Mouse (Mus musculus): ENCODE measurements around the gene Nkain4. TPM values are rescaled to one million over a fixed set of nuclear protein-coding genes. Genes with fewer than 3 reads are reported as not detected.

Nkain4 gene
- polyA plus RNA-seq, 1 experiment from 2014 or later, result 82.7 TPM

- H3K36me3 ChIP-seq (ENCODE audit: control insufficient read depth, insufficient read depth, low read length), result no peaks in the 10 kb centered on the region
- H3K4me3 ChIP-seq (ENCODE audit: low read depth, low read length), result no peak within 1 kb of the TSS
- H3K4me1 ChIP-seq (ENCODE audit: control insufficient read depth, insufficient read depth, low read length), result no peaks in the 10 kb centered on the region; the same call in 1 of the 2 replicates
- 39% methylated on average over 4 of the region's 4 CpGs for WGBS
- 0 out of 2 replicates have a peak within 1 kb of the TSS, but pooled peaks have one; percentile 7 for H3K9ac ChIP-seq (ENCODE audit: low read depth, low read length)
- H3K27me3 ChIP-seq (ENCODE audit: control insufficient read depth, insufficient read depth, low read depth, low read length), result no peaks in the 10 kb centered on the region
- no peaks in the 10 kb centered on the region for H3K9me3 ChIP-seq (replicated peaks; ENCODE audit: control insufficient read depth, low read length, poor library complexity, severe bottlenecking)
- ATAC-seq, result no peak
- H3K27ac ChIP-seq (ENCODE audit: low read length), result no peak within 1 kb of the TSS
- H3K4me2 ChIP-seq (ENCODE audit: low read length), result no peak within 1 kb of the TSS
Observed at GRCm38 (mm10) chr2:180928723-180929122, 25.8 kb downstream of the Nkain4 start, which contains the start of gene Birc7. Gene Birc7, plus strand, starts transcription at chr2:180929023.

- H3K9ac ChIP-seq (ENCODE audit: low read depth, low read length), result no peak overlapping the region
- H3K27ac ChIP-seq (ENCODE audit: low read length), result no peak overlapping the region
- no peaks in the 10 kb centered on the region; the same call in 1 of the 2 replicates for H3K4me1 ChIP-seq (ENCODE audit: control insufficient read depth, insufficient read depth, low read length)
- no peak for ATAC-seq
- H3K4me2 ChIP-seq (ENCODE audit: low read length), result no peak overlapping the region
- H3K27me3 ChIP-seq (ENCODE audit: control insufficient read depth, insufficient read depth, low read depth, low read length), result no peaks in the 10 kb centered on the region
- H3K36me3 ChIP-seq (ENCODE audit: control insufficient read depth, insufficient read depth, low read length), result no peaks in the 10 kb centered on the region
- no peak overlapping the region for H3K4me3 ChIP-seq (ENCODE audit: low read depth, low read length)
- 3% methylated on average over 4 of the region's 4 CpGs for WGBS
- H3K9me3 ChIP-seq (replicated peaks; ENCODE audit: control insufficient read depth, low read length, poor library complexity, severe bottlenecking), result no peaks in the 10 kb centered on the region
Observed at GRCm38 (mm10) chr2:180925176-180925575, 29.3 kb downstream of the Nkain4 start.

- H3K4me1 ChIP-seq (ENCODE audit: control insufficient read depth, insufficient read depth, low read length), result peaks cover 10% of the 10 kb centered on the region
- no peaks in the 10 kb centered on the region for H3K27me3 ChIP-seq (ENCODE audit: control insufficient read depth, insufficient read depth, low read depth, low read length)
- H3K4me3 ChIP-seq (ENCODE audit: low read depth, low read length), result no peak overlapping the region
- no peak overlapping the region for H3K4me2 ChIP-seq (ENCODE audit: low read length)
- WGBS, result 87% methylated on average over 6 of the region's 6 CpGs
- no peaks in the 10 kb centered on the region for H3K36me3 ChIP-seq (ENCODE audit: control insufficient read depth, insufficient read depth, low read length)
- no peak for ATAC-seq
- no peak overlapping the region for H3K27ac ChIP-seq (ENCODE audit: low read length)
- no peaks in the 10 kb centered on the region for H3K9me3 ChIP-seq (replicated peaks; ENCODE audit: control insufficient read depth, low read length, poor library complexity, severe bottlenecking)
- H3K9ac ChIP-seq (ENCODE audit: low read depth, low read length), result no peak overlapping the region
Observed at GRCm38 (mm10) chr2:180922739-180923138, 31.8 kb downstream of the Nkain4 start.

- peak within 1 kb of the TSS; percentile 99 for H3K4me3 ChIP-seq (ENCODE audit: low read depth, low read length)
- H3K9me3 ChIP-seq (replicated peaks; ENCODE audit: control insufficient read depth, low read length, poor library complexity, severe bottlenecking), result no peaks in the 10 kb centered on the region
- under 1% methylated on average over 33 of the region's 56 CpGs for WGBS
- H3K27ac ChIP-seq (ENCODE audit: low read length), result peak within 1 kb of the TSS; percentile 76
- H3K9ac ChIP-seq (ENCODE audit: low read depth, low read length), result peak within 1 kb of the TSS; percentile 99
- peaks cover 12% of the 10 kb centered on the region for H3K4me1 ChIP-seq (ENCODE audit: control insufficient read depth, insufficient read depth, low read length)
- H3K36me3 ChIP-seq (ENCODE audit: control insufficient read depth, insufficient read depth, low read length), result no peaks in the 10 kb centered on the region
- H3K27me3 ChIP-seq (ENCODE audit: control insufficient read depth, insufficient read depth, low read depth, low read length), result no peaks in the 10 kb centered on the region
- peak; percentile 94 for ATAC-seq
- H3K4me2 ChIP-seq (ENCODE audit: low read length), result peak within 1 kb of the TSS; percentile 97
Observed at GRCm38 (mm10) chr2:180920810-180921400, 33.6 kb downstream of the Nkain4 start, which contains the start of gene Ythdf1. Gene Ythdf1, minus strand, starts transcription at chr2:180920949.

- peak; percentile 69 for ATAC-seq
- Histone ChIP-seq H3K27me3 (ENCODE audit: control insufficient read depth, insufficient read depth, low read depth, low read length) (no peaks in the 10 kb centered on the region), H3K4me2 (ENCODE audit: low read length) (peak overlapping the region; percentile 97), H3K27ac (ENCODE audit: low read length) (peak overlapping the region; percentile 76), H3K9me3 (replicated peaks; ENCODE audit: control insufficient read depth, low read length, poor library complexity, severe bottlenecking) (no peaks in the 10 kb centered on the region), H3K9ac (ENCODE audit: low read depth, low read length) (peak overlapping the region; percentile 99), H3K4me3 (ENCODE audit: low read depth, low read length) (peak overlapping the region; percentile 99), H3K36me3 (ENCODE audit: control insufficient read depth, insufficient read depth, low read length) (no peaks in the 10 kb centered on the region), H3K4me1 (ENCODE audit: control insufficient read depth, insufficient read depth, low read length) (peaks cover 12% of the 10 kb centered on the region)
- under 1% methylated on average over 61 of the region's 61 CpGs for WGBS
Observed at GRCm38 (mm10) chr2:180919913-180920809, 34.3 kb downstream of the Nkain4 start.

GRCm38 (mm10) chr2:180915886-180916433 lies 38.5 kb downstream of the Nkain4 start:
- no peaks in the 10 kb centered on the region for H3K9me3 ChIP-seq (replicated peaks; ENCODE audit: control insufficient read depth, low read length, poor library complexity, severe bottlenecking)
- peaks cover 17% of the 10 kb centered on the region for H3K36me3 ChIP-seq (ENCODE audit: control insufficient read depth, insufficient read depth, low read length)
- ATAC-seq, result no peak
- no peak overlapping the region for H3K9ac ChIP-seq (ENCODE audit: low read depth, low read length)
- no peak overlapping the region for H3K4me2 ChIP-seq (ENCODE audit: low read length)
- no peaks in the 10 kb centered on the region for H3K27me3 ChIP-seq (ENCODE audit: control insufficient read depth, insufficient read depth, low read depth, low read length)
- WGBS, result 91% methylated on average over 3 of the region's 3 CpGs
- peaks cover 12% of the 10 kb centered on the region for H3K4me1 ChIP-seq (ENCODE audit: control insufficient read depth, insufficient read depth, low read length)
- no peak overlapping the region for H3K4me3 ChIP-seq (ENCODE audit: low read depth, low read length)
- no peak overlapping the region for H3K27ac ChIP-seq (ENCODE audit: low read length)

- no peak for ATAC-seq
- Histone ChIP-seq H3K27me3 (ENCODE audit: control insufficient read depth, insufficient read depth, low read depth, low read length) (no peaks in the 10 kb centered on the region), H3K36me3 (ENCODE audit: control insufficient read depth, insufficient read depth, low read length) (peaks cover 27% of the 10 kb centered on the region), H3K9me3 (replicated peaks; ENCODE audit: control insufficient read depth, low read length, poor library complexity, severe bottlenecking) (no peaks in the 10 kb centered on the region), H3K9ac (ENCODE audit: low read depth, low read length) (no peak overlapping the region), H3K4me2 (ENCODE audit: low read length) (no peak overlapping the region), H3K27ac (ENCODE audit: low read length) (no peak overlapping the region), H3K4me3 (ENCODE audit: low read depth, low read length) (no peak overlapping the region), H3K4me1 (ENCODE audit: control insufficient read depth, insufficient read depth, low read length) (peaks cover 6% of the 10 kb centered on the region; the same call in 1 of the 2 replicates)
- 94% methylated on average over 12 of the region's 12 CpGs for WGBS
Observed at GRCm38 (mm10) chr2:180910928-180911327, 43.6 kb downstream of the Nkain4 start.

GRCm38 (mm10) chr2:180905556-180906221 lies 48.8 kb downstream of the Nkain4 start:
- H3K27ac ChIP-seq (ENCODE audit: low read length), result no peak overlapping the region
- no peak for ATAC-seq

More at GRCm38 (mm10) chr2:180905556-180906221, 48.8 kb downstream of the Nkain4 start:
- H3K9ac ChIP-seq (ENCODE audit: low read depth, low read length), result no peak overlapping the region
- peaks cover 10% of the 10 kb centered on the region; the same call in 1 of the 2 replicates for H3K4me1 ChIP-seq (ENCODE audit: control insufficient read depth, insufficient read depth, low read length)
- no peak overlapping the region for H3K4me3 ChIP-seq (ENCODE audit: low read depth, low read length)
- no peak overlapping the region for H3K4me2 ChIP-seq (ENCODE audit: low read length)
- H3K27me3 ChIP-seq (ENCODE audit: control insufficient read depth, insufficient read depth, low read depth, low read length), result no peaks in the 10 kb centered on the region
- H3K36me3 ChIP-seq (ENCODE audit: control insufficient read depth, insufficient read depth, low read length), result peaks cover 10% of the 10 kb centered on the region
- H3K9me3 ChIP-seq (replicated peaks; ENCODE audit: control insufficient read depth, low read length, poor library complexity, severe bottlenecking), result no peaks in the 10 kb centered on the region
- 64% methylated on average over 5 of the region's 5 CpGs for WGBS

All from midbrain, embryonic 16.5 days (tissue).